Mouse (Mus musculus): Measurements from ENCODE around the gene Glul. TPM values are rescaled to one million over a fixed set of nuclear protein-coding genes. Genes with fewer than 3 reads are reported as not detected.

Gene Glul
- total RNA-seq (2023; ENCODE audit: inconsistent age) = 128 to 146 TPM (median 139 TPM) in 4 replicates

GRCm38 (mm10) chr1:153899731-153900380 is at the start of gene Glul, which contains the start of gene Teddm2:
Glul (plus strand) TSS chr1:153899944.
Teddm2 (minus strand) TSS chr1:153900228.

GRCm38 (mm10) chr1:153874045-153874444 is 25.7 kb upstream of the Glul start, which contains the start of gene Teddm1b:
Teddm1b (plus strand) TSS chr1:153874345.

GRCm38 (mm10) chr1:153891442-153891841 is 8.3 kb upstream of the Glul start, which contains the start of gene Teddm1a:
Teddm1a (plus strand) TSS chr1:153891742.

Other genes starting within 250 kb of the Glul start
- gene Rgs8, start 246.9 kb upstream of the Glul start, total RNA-seq (2023; ENCODE audit: inconsistent age) = not detected in 4 replicates
- gene Rgs16, start 159.6 kb upstream of the Glul start, total RNA-seq (2023; ENCODE audit: inconsistent age) = 7.9 to 8.6 TPM (median 8.3 TPM) in 4 replicates
- gene Rnasel, start 150.5 kb upstream of the Glul start, total RNA-seq (2023; ENCODE audit: inconsistent age) = 11.6 to 15.3 TPM (median 14.0 TPM) in 4 replicates
- gene Rgsl1, start 55.8 kb upstream of the Glul start, total RNA-seq (2023; ENCODE audit: inconsistent age) = not detected in 4 replicates
- not detected in 4 replicates for gene Teddm1b, start 25.6 kb upstream of the Glul start, total RNA-seq (2023; ENCODE audit: inconsistent age)
- gene Teddm1a, start 8.2 kb upstream of the Glul start, total RNA-seq (2023; ENCODE audit: inconsistent age) = not detected in 4 replicates
- gene Teddm2, start 284 bp downstream of the Glul start, total RNA-seq (2023; ENCODE audit: inconsistent age) = 0.42 to 0.84 TPM (median 0.61 TPM) in 4 replicates